In the genomic region with DNA sequence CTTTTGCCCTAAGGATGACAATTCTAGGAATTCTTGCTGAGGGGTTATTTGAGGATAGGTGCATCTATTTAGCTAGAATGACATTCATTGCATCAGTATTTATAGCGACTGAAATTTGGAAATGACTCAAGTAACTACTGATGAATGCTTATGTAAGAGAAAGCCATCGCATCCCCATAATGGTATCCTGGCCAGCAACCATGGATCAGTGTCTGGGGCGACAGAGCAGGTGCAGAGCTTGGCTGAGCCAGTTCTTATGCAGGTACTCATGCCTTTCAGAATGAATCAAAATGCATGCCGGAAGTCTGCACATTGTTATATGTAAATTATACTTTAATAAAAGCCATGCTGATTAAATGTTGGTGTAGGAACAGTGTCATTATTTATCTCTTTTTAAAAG, we compare ENCODE assay signal across 17 mouse cellular contexts.
"Had no signal": no experiment of that assay in that cellular context is flagged by ENCODE, and none has a peak within 500 bp of the region (broad histone marks: within the 10 kb centered on the region; RNA-seq: fewer than 3 reads in every experiment).

No protein-coding gene starts in this region.

- ATAC-seq: liver, postnatal 0 days; lung, postnatal 0 days had no signal

- DNase-seq: kidney, postnatal 10 days; kidney, postnatal 36 days; left cerebral cortex, postnatal 4 days; liver, postnatal 0 days; lung, embryonic 14.5 days; lung, postnatal 4 days; midbrain, embryonic 14.5 days; right cerebral cortex, postnatal 4 days; thymus, adult 2 months; thymus, postnatal 14 days; thymus, postnatal 4 days had no signal

- H3K27ac ChIP-seq: kidney, embryonic 15.5 days; limb, embryonic 12.5 days; limb, embryonic 15.5 days; liver, embryonic 14.5 days; stomach, postnatal 0 days had no signal

- H3K4me3 ChIP-seq: kidney, embryonic 15.5 days; limb, embryonic 12.5 days; limb, embryonic 15.5 days had no signal
